Mouse (Mus musculus) layer of hippocampus, adult 11-12 months (tissue): ENCODE measurements around the gene Clba1.

ENCODE experiments used
- DNase-seq: peaks from one replicate; pipeline ENCODE4 v3.0.0; 2022; ENCODE audit warnings: low spot score

Clba1 gene

DNA sequence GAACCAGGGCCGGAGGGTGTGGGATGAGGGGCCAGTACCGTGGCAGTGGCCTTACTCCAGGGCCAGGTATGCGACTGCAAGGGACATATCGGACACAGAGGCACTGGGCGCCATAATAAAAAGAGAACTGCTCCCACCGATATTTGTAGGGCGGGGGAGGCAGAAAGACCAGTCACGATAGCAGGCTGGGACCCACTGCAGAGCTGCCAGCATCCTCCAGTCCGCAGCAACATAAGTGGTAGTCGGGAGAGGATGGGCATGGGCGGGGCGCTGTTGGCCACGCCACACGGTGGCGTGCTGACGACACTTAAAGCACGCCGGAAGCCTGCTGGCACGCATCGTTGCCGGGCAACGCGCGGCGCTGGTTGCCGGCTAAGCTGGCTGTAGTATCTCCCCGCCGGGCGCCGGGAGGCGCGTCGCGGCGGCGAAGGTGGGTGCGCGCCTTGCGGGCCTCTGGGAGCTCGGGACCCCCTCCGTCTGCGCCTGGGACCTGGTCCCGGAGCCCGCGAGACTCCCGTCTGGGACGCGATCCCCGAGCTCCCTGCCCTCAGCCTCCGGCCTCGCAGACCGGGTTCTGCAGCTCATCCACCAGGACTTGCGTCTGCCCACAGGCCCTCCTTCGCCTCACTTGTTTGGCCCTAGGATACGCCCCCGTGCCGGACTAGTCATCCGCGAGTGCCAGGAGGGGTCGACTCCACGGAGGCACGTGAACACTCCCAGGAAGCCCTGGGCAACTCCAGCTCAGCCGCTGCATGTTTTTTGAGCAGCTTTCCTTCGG is at the start of gene Clba1:
TSS of gene Clba1 (plus strand) at position 351 of the 778 bp plus-strand sequence.
- DNase-seq: peak; percentile 94

DNA sequence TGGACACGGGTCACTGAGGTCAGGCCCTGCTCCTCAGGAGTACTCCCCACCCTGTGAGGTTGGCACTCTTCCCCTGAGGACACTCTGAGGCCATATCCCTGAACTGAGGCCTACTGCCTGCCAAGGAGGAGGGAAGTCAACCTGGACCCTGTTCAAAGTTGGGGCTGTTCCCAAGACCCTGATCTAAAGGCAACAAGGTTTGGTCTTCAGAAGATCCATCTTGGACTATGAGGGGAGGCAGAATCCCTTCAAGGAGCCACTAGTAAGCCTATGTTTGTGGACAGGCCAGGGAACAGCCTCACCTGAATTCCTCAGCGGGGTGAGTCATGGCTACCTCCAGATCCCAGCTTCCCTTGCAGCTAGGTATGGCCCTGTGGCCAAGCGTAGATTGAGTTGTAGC is 49.3 kb upstream of the Clba1 start:
- DNase-seq: no peak

DNA sequence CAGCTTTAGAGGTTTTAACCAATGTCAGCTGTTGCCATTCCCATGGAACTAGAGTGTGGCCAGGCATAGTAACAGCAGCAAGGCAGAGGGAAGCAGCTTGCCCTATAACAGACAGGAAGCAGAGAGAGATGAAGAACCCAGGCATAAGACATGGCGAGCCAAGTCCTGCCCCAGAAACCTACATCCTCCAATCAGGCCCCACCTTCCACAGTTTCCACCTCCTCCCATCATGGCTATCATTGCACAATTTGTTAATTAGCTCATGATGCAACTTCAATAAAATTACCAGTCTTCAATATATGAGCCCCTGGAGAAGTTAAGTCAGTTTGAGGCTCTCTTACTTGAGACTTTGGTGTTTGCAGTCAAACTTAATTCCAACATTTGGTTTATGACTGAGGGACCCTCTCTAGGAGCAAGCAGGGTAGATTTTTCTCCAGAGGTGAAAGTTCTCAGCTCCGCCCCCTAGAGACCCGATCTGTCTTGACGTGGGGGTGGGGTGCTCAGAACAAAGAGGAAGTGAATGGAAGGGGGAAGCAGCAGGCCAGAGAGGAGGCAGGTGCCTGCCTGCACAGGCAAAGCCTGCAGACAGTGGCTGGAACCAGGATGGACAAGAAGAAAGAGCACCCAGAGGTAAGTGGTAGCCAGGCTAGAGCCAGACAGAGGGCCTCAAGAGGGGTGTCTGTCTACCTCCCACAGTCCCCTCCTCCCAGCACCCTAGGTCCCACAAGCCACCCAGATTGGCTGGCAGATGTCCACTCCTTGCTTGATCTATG is 48.4 kb upstream of the Clba1 start, which contains the start of gene Pld4:
TSS of gene Pld4 (plus strand) at position 502 of the 773 bp plus-strand sequence.
- peak; percentile 45 for DNase-seq

DNA sequence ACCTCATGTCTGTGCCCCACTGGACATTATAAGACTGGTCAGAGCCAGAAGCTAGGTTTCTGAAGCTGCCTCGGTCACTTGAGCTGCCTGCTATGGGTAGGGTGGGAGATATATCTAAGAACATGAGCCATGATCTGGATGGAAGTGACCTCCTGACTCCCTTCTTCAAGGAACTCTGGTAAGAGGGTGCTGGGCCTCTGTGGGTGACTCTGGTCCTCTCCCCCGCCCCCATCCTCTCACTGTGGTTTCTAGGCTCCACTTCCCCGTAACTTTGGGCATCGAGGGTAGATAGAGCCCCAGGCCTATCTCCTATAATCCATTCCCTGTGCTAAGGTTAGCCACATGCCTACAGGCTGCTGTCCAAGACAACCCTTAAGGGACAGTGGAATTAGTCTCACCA is 47.3 kb upstream of the Clba1 start:
- DNase-seq: no peak

DNA sequence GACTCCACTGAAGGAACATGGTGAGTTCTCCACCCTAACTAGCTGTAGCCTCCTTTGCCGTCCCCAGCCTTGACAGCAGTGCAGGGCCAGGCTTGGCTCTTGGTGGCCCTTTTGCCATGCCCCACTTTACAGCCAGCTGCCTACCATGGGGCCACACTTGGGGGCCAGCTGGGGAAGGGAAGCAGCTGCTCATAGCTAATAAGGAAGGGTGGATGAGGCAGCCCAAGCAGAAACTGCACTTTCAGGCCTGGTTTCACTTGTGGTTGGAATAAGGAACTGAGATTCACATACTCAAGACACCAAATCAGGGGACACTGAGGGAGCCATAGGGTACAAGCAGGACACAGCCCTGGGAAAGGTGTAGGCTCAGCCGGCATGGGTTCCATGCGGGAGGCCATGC is 46.7 kb upstream of the Clba1 start:
- DNase-seq: peak; percentile 42

DNA sequence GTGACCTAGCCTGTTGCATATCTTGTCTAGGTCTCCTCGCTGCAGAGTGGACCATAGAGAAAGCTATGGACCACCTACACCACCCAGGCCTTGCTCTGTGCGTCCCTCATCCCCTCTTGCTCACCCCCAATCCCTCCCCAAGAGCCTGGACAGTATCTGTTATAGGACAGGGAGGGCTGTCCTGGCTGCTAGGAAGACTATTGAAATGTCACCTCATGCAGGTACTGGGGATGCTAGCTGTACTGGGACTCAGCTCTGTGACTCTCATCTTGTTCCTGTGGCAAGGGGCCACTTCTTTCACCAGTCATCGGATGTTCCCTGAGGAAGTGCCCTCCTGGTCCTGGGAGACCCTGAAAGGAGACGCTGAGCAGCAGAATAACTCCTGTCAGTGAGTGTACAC is 45.6 kb upstream of the Clba1 start:
- no peak for DNase-seq

DNA sequence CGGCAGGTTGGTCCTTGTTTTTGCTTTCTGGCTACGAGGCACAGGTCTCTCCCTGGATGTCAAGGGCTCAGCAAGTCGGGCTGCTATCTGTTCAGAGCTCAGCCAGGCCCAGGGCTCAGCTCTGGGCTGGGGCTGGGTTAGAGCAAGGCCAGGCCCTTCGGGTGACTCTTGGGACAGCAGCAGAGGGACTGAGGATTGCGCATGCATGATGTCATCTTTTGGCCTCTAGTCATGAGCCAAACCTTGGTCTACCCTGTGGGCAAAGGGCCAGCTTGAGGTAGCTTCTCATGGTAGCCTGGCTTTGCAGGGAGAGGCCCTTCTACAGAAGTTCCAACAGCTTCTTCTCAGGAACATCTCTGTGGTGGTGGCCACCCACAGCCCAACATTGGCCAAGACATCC is 44.6 kb upstream of the Clba1 start:
- no peak for DNase-seq

DNA sequence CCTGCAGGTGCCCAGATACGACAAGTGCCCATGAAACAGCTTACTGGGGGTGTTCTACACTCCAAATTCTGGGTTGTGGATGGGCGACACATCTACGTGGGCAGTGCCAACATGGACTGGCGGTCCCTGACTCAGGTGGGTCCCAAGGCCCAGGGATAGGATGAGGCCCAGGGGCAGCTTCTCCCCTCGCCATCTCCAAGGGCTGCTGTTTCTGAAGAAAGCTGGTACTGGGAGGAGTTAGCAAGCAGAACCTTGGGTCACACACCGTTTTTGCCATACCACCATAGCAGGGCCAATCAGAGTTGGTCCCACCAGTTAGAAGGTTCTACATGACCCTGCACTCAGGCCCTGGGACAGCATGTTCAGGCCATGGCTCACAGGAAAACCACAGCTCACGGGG is 43.7 kb upstream of the Clba1 start:
- no peak for DNase-seq

DNA sequence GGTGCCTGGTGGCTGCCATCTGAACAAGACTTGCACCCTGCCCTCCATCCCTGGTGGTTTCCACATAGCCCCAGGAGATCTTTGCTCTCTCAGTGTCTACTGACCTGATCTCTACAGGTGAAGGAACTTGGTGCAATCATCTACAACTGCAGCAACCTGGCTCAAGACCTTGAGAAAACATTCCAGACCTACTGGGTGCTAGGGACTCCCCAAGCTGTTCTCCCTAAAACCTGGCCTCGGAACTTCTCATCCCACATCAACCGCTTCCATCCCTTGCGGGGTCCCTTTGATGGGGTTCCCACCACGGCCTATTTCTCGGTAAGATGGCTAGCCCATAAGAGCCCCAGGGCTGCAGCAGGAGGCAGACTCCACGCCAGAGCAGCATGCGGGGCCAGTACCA is 42.2 kb upstream of the Clba1 start:
- no peak for DNase-seq

DNA sequence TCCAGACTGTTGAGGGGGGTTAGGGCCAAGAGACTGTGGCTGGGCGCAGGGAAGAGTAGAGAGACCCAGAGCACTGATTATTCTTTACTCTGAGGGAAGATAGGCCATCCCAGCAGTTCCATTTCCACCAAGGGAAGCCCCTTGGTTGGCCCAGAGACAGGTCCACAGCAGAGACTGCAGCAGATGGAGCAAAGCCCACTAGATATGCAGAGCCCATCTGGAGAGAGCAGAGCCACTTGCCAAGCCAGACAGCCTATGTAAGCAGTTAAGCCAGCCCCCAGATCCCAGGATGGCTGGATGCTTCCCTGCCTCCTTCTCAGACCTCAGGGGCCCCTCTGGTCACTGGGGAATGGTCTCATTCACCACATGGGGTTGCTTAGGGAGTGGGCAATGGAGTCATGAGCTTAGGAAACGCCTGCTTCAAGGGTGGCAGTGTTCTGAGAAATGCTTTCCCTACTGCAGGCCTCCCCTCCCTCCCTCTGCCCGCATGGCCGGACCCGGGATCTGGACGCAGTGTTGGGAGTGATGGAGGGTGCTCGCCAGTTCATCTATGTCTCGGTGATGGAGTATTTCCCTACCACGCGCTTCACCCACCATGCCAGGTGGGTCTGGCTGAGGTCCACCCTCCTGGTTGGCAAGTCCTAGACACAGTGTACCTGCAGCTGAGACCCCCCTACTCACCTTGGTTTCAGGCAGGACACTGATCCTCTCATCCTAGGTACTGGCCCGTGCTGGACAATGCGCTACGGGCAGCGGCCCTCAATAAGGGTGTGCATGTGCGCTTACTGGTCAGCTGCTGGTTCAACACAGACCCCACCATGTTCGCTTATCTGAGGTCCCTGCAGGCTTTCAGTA is 41.5 kb upstream of the Clba1 start:
- DNase-seq: no peak

DNA sequence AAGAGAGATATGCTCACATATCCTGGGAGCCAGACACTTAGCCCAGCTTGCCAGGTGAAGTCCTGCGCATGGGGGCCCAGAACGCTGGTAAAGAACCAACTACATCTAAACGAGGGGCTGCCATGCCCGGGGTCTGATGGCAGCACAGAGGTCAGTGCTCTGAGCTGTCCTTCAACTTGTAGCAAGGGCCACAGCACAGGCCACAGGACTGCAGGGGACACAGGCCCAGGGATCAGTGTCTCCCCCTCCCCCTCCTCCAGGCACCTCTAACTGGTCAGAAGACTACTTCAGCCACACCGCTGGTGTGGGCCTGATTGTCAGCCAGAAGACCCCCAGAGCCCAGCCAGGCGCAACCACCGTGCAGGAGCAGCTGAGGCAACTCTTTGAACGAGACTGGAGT is 40.6 kb upstream of the Clba1 start:
- DNase-seq: no peak

DNA sequence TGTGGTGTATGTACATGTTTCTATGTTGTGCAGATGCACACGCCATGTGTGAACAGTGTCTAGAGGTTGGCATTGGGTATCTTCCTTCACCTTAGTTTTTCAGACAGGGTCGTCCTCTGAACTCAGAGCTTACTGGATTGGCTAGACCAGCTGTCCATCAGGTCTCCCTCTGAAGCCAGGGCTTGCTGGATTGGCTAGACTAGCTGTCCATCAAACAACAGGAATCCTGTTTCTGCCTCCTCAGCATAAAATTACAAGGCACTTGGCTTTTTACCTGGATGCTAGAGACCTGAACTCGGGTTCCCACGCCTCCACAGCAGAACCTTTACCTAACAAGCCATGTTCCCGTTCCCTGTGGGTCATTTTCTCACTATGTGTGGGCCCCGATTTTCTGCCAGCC is 39.7 kb upstream of the Clba1 start:
- DNase-seq: no peak

DNA sequence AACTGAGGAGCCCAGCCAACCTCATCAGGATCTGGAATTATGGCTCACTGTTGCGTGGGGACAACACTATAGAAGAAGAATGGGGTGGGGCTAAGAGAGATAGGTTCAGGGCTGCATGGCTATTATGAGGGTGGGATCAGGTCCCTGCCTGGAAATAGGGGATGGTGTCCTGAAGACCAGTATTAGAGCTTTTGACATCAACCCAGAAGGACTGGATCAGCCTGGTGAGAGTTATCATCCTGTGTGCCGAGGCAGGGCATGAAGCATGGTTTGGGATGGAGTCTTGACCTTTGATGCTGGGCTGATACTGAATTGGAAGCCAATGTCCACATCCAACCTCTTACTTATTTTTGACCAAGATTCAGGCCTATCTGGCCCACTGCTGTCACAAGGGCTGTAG is 39.0 kb upstream of the Clba1 start:
- DNase-seq: no peak

DNA sequence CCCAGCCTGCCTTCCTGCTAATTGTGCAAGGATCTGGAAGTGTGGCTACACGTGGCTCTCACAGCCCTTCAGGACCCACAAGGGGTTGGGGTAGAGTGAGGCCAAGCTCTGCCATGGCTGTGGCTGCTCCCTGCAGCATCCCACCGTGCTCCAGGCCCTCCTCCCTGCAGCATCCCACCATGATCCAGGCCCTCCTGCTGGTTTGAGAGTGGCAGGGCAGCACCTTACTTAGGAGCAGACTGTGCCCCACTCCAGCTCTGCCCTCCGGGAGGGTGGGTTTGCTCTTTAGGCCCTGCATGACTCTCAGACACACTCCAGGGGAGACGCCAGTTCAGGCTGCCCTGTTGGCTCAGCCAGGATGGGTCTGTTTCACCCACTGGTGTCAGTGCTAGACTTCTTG is 38.3 kb upstream of the Clba1 start:
- DNase-seq: no peak

DNA sequence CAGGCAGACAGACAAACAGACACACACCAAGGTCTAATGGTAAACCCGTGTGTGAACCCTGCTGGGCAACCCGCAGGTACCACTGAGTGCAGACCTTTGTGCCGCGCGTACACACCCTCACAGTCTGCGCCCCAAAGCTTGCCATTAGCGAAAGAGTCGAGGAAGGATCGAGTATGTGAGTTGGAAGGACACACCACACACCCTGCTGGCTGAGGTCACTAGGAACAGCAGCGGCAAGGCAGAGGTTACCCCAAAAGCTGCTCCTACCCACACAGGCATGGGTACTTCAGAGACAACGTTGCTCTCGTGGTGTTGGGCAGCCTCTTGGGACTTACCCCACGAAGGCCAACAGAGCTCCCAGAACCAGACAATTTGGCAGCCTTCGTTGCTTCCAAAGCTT is 36.4 kb upstream of the Clba1 start:
- DNase-seq: no peak

DNA sequence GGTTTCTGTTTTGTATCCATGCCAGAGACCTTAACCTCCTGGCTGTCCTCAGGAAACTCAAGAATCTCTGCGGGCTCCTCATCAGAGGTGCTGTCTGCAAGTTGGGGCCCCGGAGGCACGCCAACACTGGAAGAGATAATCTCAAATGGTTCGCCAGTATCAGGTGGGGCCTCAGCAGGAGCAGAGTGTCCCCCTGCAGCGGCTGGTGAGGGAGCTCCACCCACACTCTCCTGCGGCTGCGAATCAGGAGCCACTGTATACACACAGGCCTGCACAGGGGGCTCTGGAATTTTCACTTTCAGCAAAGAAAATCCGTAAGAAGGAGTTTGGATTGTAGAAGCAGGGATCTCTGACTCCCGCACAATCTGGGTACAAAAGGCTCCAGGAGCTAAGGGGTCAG is 35.4 kb upstream of the Clba1 start:
- DNase-seq: no peak

DNA sequence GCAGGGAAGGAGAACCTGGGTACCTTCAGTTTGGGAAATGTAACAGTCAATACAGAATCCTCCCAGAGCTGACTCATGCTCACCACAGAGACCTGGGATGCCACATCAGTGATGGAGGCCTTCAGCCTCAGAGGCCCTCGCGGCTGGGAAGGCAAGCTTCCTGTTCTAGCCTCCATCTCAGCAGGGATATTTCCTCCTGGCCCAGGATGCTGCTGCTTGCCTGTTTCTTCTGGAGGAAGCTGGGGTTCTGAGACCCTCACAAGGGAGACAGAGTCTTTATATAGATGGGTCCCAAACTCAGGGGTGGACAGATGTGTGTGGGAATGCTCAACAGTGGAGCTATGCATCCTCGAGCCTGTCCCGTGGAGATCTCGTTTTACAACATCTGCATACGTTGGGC is 34.7 kb upstream of the Clba1 start:
- no peak for DNase-seq

DNA sequence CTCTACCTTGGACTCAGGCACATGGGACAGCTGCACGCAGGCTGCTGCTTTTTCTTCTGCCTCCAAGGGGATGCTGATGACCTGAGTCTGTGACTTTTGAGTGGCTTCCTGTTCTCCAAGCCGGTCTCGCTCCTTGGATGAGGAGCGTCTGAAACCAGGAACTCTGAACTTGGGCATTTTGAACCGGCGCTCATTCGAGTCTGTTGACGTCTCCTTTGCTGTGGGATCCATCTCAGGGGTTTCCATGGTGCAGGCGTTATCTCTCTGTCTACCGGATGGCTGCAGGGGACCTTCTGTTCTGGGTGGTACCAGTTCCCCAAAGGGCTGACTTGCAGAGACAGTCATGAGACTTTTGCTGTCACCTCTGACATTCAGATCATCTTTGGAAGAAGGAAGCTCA is 34.3 kb upstream of the Clba1 start:
- no peak for DNase-seq

DNA sequence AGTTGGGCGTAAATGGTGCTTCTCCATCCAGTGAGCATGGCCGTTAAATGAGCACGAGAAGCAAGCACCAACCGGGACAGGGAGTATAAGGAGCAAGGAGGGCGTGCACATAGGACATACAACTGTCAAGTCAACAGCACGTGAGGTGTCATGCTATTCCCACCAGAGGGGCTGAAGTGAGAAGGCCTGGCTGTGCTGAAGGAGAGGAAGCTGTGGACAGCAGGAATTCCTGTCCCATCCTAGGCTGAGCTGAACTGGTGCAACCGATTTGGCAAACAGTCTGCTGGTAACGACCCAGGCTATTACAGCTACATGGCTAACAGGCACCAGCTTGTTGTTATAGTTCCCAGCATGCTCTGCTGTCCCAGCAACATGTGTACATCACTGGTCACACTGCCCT is 17.7 kb upstream of the Clba1 start:
- no peak for DNase-seq

DNA sequence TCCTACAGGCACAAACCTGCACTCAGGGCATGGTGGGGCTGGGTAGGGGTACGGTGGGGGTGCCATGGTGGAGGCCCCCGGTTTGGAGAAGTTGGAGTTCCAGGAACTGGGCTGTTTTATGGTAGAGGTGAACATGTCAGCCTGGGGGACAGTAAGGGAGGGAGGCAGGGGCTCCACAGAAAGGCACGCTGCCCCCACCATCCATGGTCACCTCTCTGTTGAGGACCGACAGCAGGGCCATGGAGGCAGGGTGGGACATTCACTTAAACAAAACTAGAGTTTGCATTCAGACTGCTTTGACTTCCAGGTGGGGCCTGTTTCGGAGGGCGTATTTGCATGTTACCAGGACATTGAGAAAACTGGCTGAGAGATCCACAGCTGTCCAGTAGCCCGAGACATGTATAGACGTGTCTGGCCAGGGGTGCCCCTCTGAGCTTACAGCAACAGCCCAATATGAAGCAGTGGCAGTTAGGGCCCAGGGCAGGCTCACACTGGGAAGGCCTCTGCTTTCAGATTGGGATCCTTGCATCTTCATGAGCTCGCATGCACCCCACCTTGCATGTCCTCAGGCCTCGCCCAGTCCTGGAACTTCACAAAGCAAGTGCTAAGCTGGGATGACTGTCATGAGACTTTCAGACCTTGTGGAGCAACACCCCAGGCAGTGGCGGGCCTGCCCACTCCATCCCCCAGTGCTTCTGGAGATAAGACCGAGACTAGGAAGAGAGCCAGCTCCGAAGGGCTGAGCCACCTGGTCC is 15.0 kb upstream of the Clba1 start:
- DNase-seq: no peak

DNA sequence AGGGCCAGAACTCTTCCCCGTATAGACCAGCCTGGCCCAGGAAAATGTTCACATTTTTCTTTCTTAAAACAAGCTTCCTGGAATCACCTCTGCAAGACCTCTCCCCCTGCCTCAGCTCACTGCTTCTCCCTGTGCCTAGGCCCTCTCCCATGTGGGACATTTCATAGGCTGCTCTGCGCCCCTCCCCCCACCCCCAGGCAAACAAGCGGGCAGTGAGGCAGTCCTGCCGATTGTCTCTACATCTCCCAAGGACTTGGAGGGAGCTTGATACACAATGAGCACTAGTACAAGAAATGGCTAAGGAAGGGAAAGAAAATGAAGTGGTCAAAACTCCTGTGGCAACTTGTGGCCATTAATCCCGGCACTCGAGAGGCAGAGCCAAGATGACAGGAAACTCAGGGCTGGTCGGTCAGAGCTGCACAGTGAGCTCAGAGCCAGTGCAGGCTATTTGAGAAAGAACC is 14.4 kb upstream of the Clba1 start:
- DNase-seq: no peak

DNA sequence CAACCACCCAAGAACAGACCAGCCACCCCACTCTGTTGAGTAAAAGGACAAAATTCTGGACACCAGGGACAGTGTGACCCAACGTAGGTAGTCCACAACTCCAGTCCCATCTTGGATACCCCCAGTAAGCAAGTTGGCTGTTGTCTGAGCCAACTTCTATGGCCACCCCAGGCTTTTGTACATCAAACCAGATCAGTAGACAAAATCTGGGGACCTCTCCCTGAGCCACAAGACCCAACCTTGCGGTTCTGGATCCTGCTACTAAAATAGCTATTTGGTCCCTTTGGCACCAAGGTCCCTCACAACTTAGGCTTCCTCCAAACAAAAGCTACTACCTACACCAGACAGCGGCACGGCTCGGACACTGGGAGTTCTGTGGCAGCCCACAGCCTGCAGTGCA is 13.7 kb upstream of the Clba1 start:
- DNase-seq: no peak
